Mouse (Mus musculus): ENCODE measurements at regions not wholly inside any gene's neighbourhood (a gene's known extent, or its start where the extent isn't known, plus 50 kb on each side); places are given as distances from the start of the nearest gene placed in this dataset.

- no peak for TF ChIP-seq GATA1 (IDR thresholded peaks at IDR 0.05; ENCODE audit: borderline replicate concordance, low read length)
- TF ChIP-seq FLI1 (IDR thresholded peaks at IDR 0.05; ENCODE audit: low read length): no peak
Observed at GRCm38 (mm10) chr7:70641217-70641616, 274.7 kb upstream of the Nr2f2 start.

Data from megakaryocyte, embryonic 14.5 days (primary cell).